Mouse (Mus musculus): Measurements from ENCODE around the gene Rras2. TPM values are rescaled to one million over a fixed set of nuclear protein-coding genes. Genes with fewer than 3 reads are reported as not detected.

Rras2 gene
- polyA plus RNA-seq, 2 experiments: 21.6 to 25.4 TPM

DNA sequence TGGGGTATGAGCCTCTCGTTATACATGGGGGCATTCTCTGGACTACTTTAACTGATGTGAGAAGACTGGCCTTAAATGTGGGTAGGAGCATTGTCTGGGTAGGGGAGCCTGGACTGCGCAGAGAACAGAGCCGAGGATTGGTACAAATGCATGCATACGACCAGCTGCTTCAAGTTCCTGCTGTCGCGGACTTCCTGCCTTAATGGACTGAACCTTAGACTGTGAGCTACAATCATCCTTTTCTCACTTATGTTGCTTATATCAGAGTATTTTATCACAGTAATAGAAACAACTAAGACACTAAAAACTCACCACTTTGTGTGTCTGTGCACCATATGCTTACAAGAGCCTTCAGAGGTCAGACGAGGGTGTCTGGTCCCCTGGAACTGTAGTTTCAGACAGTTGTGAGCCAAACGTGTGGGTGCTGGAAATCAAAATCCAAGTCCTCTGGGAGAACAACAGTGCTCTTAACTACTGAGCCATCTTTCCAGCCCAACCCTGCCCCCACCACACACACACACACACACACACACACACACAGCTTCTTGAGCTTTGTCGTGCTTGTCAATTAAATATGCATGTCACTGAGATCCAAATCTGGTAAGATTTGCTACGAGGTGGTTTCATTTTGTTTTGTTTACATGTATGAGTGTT lies 26.6 kb downstream of the Rras2 start:
- DNase-seq (ENCODE audit: low spot score): no peak
- no peak for ATAC-seq (ENCODE audit: low FRiP score, low read depth)
- H3K27me3 ChIP-seq (ENCODE audit: control insufficient read depth, insufficient read depth, low read length): no peaks in the 10 kb centered on the region
- H3K4me1 ChIP-seq (ENCODE audit: control insufficient read depth, insufficient read depth, low read length): peaks cover 7% of the 10 kb centered on the region; the same call in 1 of the 2 replicates
- no peaks in the 10 kb centered on the region for H3K9me3 ChIP-seq (ENCODE audit: control insufficient read depth, low read length)
- H3K27ac ChIP-seq (replicated peaks; ENCODE audit: low read depth, low read length): no peak overlapping the region
- no peak overlapping the region for H3K9ac ChIP-seq (ENCODE audit: low read depth, low read length, severe bottlenecking)
- 56% methylated on average over 10 of the region's 10 CpGs for WGBS
- no peaks in the 10 kb centered on the region for H3K36me3 ChIP-seq (ENCODE audit: control insufficient read depth, insufficient read depth, low read length)
- H3K4me2 ChIP-seq (replicated peaks; ENCODE audit: low read depth, low read length, severe bottlenecking): no peak overlapping the region
- TF ChIP-seq POLR2A (IDR thresholded peaks at IDR 0.05; ENCODE audit: borderline replicate concordance, extremely low read depth, insufficient read depth, insufficient read length): no peak
- H3K4me3 ChIP-seq (replicated peaks; ENCODE audit: low read length): no peak overlapping the region

- TF ChIP-seq POLR2A (IDR thresholded peaks at IDR 0.05; ENCODE audit: borderline replicate concordance, extremely low read depth, insufficient read depth, insufficient read length): no peak
- no peak overlapping the region for H3K9ac ChIP-seq (ENCODE audit: low read depth, low read length, severe bottlenecking)
- H3K4me1 ChIP-seq (ENCODE audit: control insufficient read depth, insufficient read depth, low read length): peaks cover 7% of the 10 kb centered on the region; the same call in 1 of the 2 replicates
- 75% methylated on average over 3 of the region's 3 CpGs for WGBS
- DNase-seq (ENCODE audit: low spot score) (no peak), ATAC-seq (ENCODE audit: low FRiP score, low read depth) (no peak)
- no peaks in the 10 kb centered on the region for H3K36me3 ChIP-seq (ENCODE audit: control insufficient read depth, insufficient read depth, low read length)
- no peak overlapping the region for H3K27ac ChIP-seq (replicated peaks; ENCODE audit: low read depth, low read length)
- no peaks in the 10 kb centered on the region for H3K9me3 ChIP-seq (ENCODE audit: control insufficient read depth, low read length)
- no peaks in the 10 kb centered on the region for H3K27me3 ChIP-seq (ENCODE audit: control insufficient read depth, insufficient read depth, low read length)
- no peak overlapping the region for H3K4me3 ChIP-seq (replicated peaks; ENCODE audit: low read length)
- no peak overlapping the region for H3K4me2 ChIP-seq (replicated peaks; ENCODE audit: low read depth, low read length, severe bottlenecking)
These were observed 27.4 kb downstream of the Rras2 start for GRCm38 (mm10) chr7:114090231-114090630.

DNA sequence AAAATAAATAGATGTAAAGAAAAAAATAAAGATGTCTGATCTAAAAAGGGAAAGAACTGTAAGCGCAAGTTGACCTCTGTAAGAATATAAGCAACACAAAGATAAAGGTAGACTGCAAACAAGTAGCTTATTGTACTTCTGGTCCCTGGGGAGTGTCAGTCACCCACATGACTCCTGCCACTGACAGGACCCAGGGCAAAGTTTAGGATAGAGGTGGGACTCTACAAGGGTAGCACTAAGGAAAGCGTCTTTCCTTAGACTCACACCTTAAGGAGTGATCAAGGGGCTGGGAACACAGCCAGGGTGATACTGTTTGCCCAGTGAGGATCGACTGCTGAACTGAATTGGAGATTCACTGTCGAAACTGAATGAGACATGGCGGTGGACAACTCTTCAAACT lies 28.7 kb downstream of the Rras2 start:
- no peak for TF ChIP-seq POLR2A (IDR thresholded peaks at IDR 0.05; ENCODE audit: borderline replicate concordance, extremely low read depth, insufficient read depth, insufficient read length)
- no peaks in the 10 kb centered on the region for H3K9me3 ChIP-seq (ENCODE audit: control insufficient read depth, low read length)
- 54% methylated on average over 5 of the region's 5 CpGs for WGBS
- ATAC-seq (ENCODE audit: low FRiP score, low read depth) (no peak), DNase-seq (ENCODE audit: low spot score) (no peak)
- H3K27ac ChIP-seq (replicated peaks; ENCODE audit: low read depth, low read length): no peak overlapping the region
- no peak overlapping the region for H3K4me3 ChIP-seq (replicated peaks; ENCODE audit: low read length)
- no peak overlapping the region for H3K4me2 ChIP-seq (replicated peaks; ENCODE audit: low read depth, low read length, severe bottlenecking)
- no peaks in the 10 kb centered on the region for H3K36me3 ChIP-seq (ENCODE audit: control insufficient read depth, insufficient read depth, low read length)
- H3K27me3 ChIP-seq (ENCODE audit: control insufficient read depth, insufficient read depth, low read length): no peaks in the 10 kb centered on the region
- peaks cover 7% of the 10 kb centered on the region; the same call in 1 of the 2 replicates for H3K4me1 ChIP-seq (ENCODE audit: control insufficient read depth, insufficient read depth, low read length)
- no peak overlapping the region for H3K9ac ChIP-seq (ENCODE audit: low read depth, low read length, severe bottlenecking)

- ATAC-seq (ENCODE audit: low FRiP score, low read depth) (no peak), DNase-seq (ENCODE audit: low spot score) (no peak)
- H3K4me2 ChIP-seq (replicated peaks; ENCODE audit: low read depth, low read length, severe bottlenecking): no peak overlapping the region
- no peak for TF ChIP-seq POLR2A (IDR thresholded peaks at IDR 0.05; ENCODE audit: borderline replicate concordance, extremely low read depth, insufficient read depth, insufficient read length)
- H3K4me3 ChIP-seq (replicated peaks; ENCODE audit: low read length): no peak overlapping the region
- H3K9ac ChIP-seq (ENCODE audit: low read depth, low read length, severe bottlenecking): no peak overlapping the region
- no peaks in the 10 kb centered on the region for H3K9me3 ChIP-seq (ENCODE audit: control insufficient read depth, low read length)
- H3K27me3 ChIP-seq (ENCODE audit: control insufficient read depth, insufficient read depth, low read length): no peaks in the 10 kb centered on the region
- H3K36me3 ChIP-seq (ENCODE audit: control insufficient read depth, insufficient read depth, low read length): no peaks in the 10 kb centered on the region
- H3K4me1 ChIP-seq (ENCODE audit: control insufficient read depth, insufficient read depth, low read length): peaks cover 7% of the 10 kb centered on the region; the same call in 1 of the 2 replicates
- 12% methylated on average over 11 of the region's 11 CpGs for WGBS
- H3K27ac ChIP-seq (replicated peaks; ENCODE audit: low read depth, low read length): no peak overlapping the region
These were observed 29.6 kb downstream of the Rras2 start for GRCm38 (mm10) chr7:114087986-114088385.

DNA sequence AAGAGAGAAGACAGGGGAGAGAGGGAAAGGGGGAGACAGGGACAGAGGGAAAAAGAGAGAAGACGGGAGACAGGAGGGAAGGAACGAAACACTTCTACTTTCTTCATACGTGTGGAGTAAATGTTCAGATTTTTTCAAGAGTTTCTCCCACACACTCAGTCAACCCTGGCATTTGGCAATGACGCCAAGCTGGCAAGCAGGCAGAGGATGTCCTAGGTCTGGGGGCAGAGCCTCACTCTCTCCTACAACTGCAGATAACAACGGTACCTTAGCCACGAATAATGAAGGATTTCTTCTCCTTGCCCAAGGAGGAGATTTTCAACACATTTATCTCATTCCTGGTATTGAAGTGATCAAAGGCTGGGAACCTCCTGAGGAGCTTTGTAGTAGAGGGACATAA lies 30.2 kb downstream of the Rras2 start:
- Histone ChIP-seq H3K4me2 (replicated peaks; ENCODE audit: low read depth, low read length, severe bottlenecking) (no peak overlapping the region), H3K9me3 (ENCODE audit: control insufficient read depth, low read length) (no peaks in the 10 kb centered on the region), H3K36me3 (ENCODE audit: control insufficient read depth, insufficient read depth, low read length) (no peaks in the 10 kb centered on the region), H3K27ac (replicated peaks; ENCODE audit: low read depth, low read length) (no peak overlapping the region), H3K9ac (ENCODE audit: low read depth, low read length, severe bottlenecking) (no peak overlapping the region), H3K4me3 (replicated peaks; ENCODE audit: low read length) (no peak overlapping the region), H3K27me3 (ENCODE audit: control insufficient read depth, insufficient read depth, low read length) (no peaks in the 10 kb centered on the region), H3K4me1 (ENCODE audit: control insufficient read depth, insufficient read depth, low read length) (peaks cover 7% of the 10 kb centered on the region; the same call in 1 of the 2 replicates)
- no peak for ATAC-seq (ENCODE audit: low FRiP score, low read depth)
- no peak for DNase-seq (ENCODE audit: low spot score)
- WGBS: 49% methylated on average over 6 of the region's 6 CpGs
- no peak for TF ChIP-seq POLR2A (IDR thresholded peaks at IDR 0.05; ENCODE audit: borderline replicate concordance, extremely low read depth, insufficient read depth, insufficient read length)

Data from limb, embryonic 14.5 days (tissue).